In the genomic region with DNA sequence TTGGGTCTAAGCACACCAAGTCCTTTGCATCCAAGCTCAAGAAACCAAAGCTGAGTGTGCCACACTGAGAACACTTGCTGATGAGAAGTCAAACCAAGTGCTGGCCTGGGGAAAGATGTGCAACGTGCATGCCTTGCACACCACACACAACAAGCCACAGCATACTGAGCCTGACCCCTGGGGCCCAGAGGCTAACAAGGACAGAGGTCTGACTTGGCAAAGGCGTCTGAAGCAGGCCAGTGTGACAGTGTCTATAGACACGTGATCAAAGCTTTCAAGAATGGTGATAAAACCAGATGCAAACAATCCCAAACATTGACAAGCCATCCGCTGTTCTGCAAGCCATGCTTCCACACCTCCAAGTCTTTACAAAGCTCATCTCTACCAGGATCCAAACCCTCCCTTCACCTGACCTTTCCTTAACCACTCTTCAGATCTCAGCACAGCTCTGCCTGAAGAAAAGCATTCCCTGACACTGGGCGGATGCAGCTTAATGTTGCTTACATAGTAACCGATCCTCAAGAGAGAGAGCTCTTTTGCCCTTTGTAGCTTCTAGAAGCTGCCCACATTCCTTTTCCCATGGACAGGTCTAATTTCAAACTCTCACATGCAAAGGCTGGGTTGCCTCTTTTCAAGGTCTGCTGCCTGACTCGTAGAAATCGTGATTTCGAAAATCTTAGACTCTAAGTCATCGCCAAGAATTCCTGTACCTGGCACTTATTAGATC, we compare ENCODE assay signal across 13 mouse cellular contexts. TPM values are rescaled to one million over a fixed set of nuclear protein-coding genes. Genes with fewer than 3 reads are reported as not detected.
DNase-seq lines count a peak whose midpoint lies in the region; ATAC-seq and TF ChIP-seq lines count a peak whose summit lies in the region.
"Had no signal": no experiment of that assay in that cellular context is flagged by ENCODE, and none has a peak within 500 bp of the region (broad histone marks: within the 10 kb centered on the region; RNA-seq: fewer than 3 reads in every experiment).

No protein-coding gene starts in this region.

- no peak for TF ChIP-seq CTCF in layer of hippocampus, adult 2 months (conservative IDR thresholded peaks at IDR 0.05)
- TF ChIP-seq CTCF in Patski (IDR thresholded peaks at IDR 0.05): no peak

- peaks cover 18% of the 10 kb centered on the region for H3K4me1 ChIP-seq in forebrain, embryonic 15.5 days

- no peak overlapping the region for H3K9ac ChIP-seq in forebrain, embryonic 15.5 days (replicated peaks)
- H3K9ac ChIP-seq: hindbrain, embryonic 12.5 days; liver, embryonic 15.5 days had no signal

- no peak overlapping the region for H3K4me2 ChIP-seq in forebrain, embryonic 15.5 days (replicated peaks)
- H3K4me2 ChIP-seq: hindbrain, embryonic 12.5 days; liver, embryonic 15.5 days had no signal

- no peaks in the 10 kb centered on the region for H3K27me3 ChIP-seq in Patski
- no peaks in the 10 kb centered on the region for H3K27me3 ChIP-seq in forebrain, embryonic 15.5 days
- H3K27me3 ChIP-seq: hindbrain, embryonic 12.5 days; liver, embryonic 15.5 days had no signal

- WGBS in forebrain, embryonic 15.5 days: 76% methylated on average over 10 of the region's 10 CpGs

- DNase-seq in adrenal gland, postnatal 36 days: peak; percentile 8 to 24
- DNase-seq in adrenal gland, postnatal 4 days (ENCODE audit: low spot score in 2 of 2): no peak
- no peak for DNase-seq in layer of hippocampus, adult 2 months (ENCODE audit: low spot score in 2 of 2)
- DNase-seq in layer of hippocampus, adult 8-10 months (ENCODE audit: low spot score in 2 of 2): no peak
- peak; percentile 71 for DNase-seq in Patski (ENCODE audit: low read depth, low spot score)
- DNase-seq in kidney, adult 9 months: peak; percentile 57
- DNase-seq in right cerebral cortex, postnatal 10 days (ENCODE audit: low spot score in 2 of 2): no peak
- DNase-seq: B cell, adult 2 months; retina, postnatal 1 day had no signal

- in situ Hi-C loops in Patski (cut with MboI; ENCODE audit: low pct_unique_long_range_greater_than_20kb): no loop called here

- peak; percentile 82 for ATAC-seq in Patski
- ATAC-seq in forebrain, embryonic 15.5 days (replicated peaks): no peak

- CTCF ChIA-PET in Patski (lab: Charles Lee): interaction anchor here (1.1 to 2.2 kb wide), 7 partner anchors 11 to 112 kb away, joined by 3 to 5 read pairs (median 4); no protein-coding TSS in a partner anchor

- H3K4me3 ChIP-seq in layer of hippocampus, adult 2 months: no peak overlapping the region
- H3K4me3 ChIP-seq in forebrain, embryonic 15.5 days: no peak overlapping the region
- H3K4me3 ChIP-seq: hindbrain, embryonic 12.5 days; liver, embryonic 15.5 days; myocyte had no signal

- H3K27ac ChIP-seq in layer of hippocampus, adult 2 months: 0 out of 2 replicates have a peak overlapping the region, but pooled peaks have one; percentile 23
- no peak overlapping the region for H3K27ac ChIP-seq in forebrain, embryonic 15.5 days (replicated peaks)
- H3K27ac ChIP-seq: hindbrain, embryonic 12.5 days; liver, embryonic 15.5 days had no signal

- no peaks in the 10 kb centered on the region for H3K36me3 ChIP-seq in forebrain, embryonic 15.5 days
- H3K36me3 ChIP-seq: liver, embryonic 15.5 days had no signal

- no peaks in the 10 kb centered on the region for H3K9me3 ChIP-seq in forebrain, embryonic 15.5 days
- H3K9me3 ChIP-seq: hindbrain, embryonic 12.5 days; liver, embryonic 15.5 days had no signal

- POLR2A ChIA-PET in Patski (lab: Charles Lee): no interaction called here

RNA-seq across cellular contexts. Expression of gene Sec24b, which starts 7.8 kb away (rescaled TPM):
- total RNA-seq in adrenal gland, postnatal 36 days (2021): 10 to 100 TPM; 62.9 to 68.2 TPM
- 10 to 100 TPM; 70.1 to 78.1 TPM for total RNA-seq in adrenal gland, postnatal 4 days (2021)
- 10 to 100 TPM; 57.3 to 62.1 TPM for total RNA-seq in layer of hippocampus, adult 2 months (2021)
- 10 to 100 TPM; 51.2 to 84.4 (median 72.7) TPM for total RNA-seq in layer of hippocampus, adult 8-10 months (2022)
- 126 TPM for polyA plus RNA-seq in Patski (2021)
- 26.8 and 27.9 TPM in 2 replicates for polyA plus RNA-seq in forebrain, embryonic 15.5 days (2015; fragmentation: Nextera tagmentation; extraction: Ambion mirVana)

Comparison
In these comparisons a context has a peak if more than half of its experiments do, and no peak if none do; other contexts are left out.
1. DNase-seq: peak in adrenal gland, postnatal 36 days (2 of 2), Patski (single experiment) and kidney, adult 9 months (single experiment); none in adrenal gland, postnatal 4 days (0 of 2), layer of hippocampus, adult 2 months (0 of 2), layer of hippocampus, adult 8-10 months (0 of 2) and right cerebral cortex, postnatal 10 days (0 of 2).